Mouse (Mus musculus) liver, embryonic 14.5 days (tissue): Measurements from ENCODE around the gene Gm35315.
"Not testable (repeated sequence)": the region's sequence is repeated elsewhere in the genome, so short reads cannot be mapped to it uniquely, and the experiment has no call there.

Experiments used
- CTCF ChIP-seq: IDR thresholded peaks from 2 replicates; pipeline ENCODE4 v1.5.1; 2016; ENCODE audit warnings: antibody characterized with exemption, low read depth, control low read depth
- EP300 ChIP-seq: IDR thresholded peaks from 2 replicates; pipeline ENCODE4 v1.6.1; 2016; ENCODE audit warnings: antibody characterized with exemption, low read depth

DNA sequence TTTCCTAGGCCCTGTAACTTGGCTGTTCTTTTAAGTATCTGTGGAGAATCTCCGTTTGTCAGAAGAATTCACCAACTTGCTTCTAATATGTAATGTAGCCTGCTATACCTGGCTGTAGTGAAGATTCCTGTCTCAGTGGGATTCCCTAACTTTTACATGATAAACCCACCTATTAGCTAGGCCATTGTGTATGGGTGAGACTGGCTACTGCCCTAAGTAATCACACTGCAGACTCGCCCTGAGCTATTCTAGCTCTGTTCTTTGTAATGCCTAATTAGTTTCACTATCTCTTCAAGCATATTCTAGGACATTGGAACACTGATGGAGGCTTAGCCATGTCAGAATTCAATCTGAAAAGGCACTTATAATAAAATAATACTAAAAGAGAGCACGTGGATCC is 28.2 kb upstream of the Gm35315 start:
- not testable (repeated sequence) for TF ChIP-seq CTCF, EP300
